Mouse (Mus musculus) embryo, embryonic 10.5 days (tissue): ENCODE measurements at regions not wholly inside any gene's neighbourhood (a gene's known extent, or its start where the extent isn't known, plus 50 kb on each side); places are given as distances from the start of the nearest gene placed in this dataset.

Source experiments
- DNase-seq: peaks from one replicate; pipeline ENCODE4 v3.0.0-alpha.2; 2015; ENCODE audit warnings: low spot score

DNA sequence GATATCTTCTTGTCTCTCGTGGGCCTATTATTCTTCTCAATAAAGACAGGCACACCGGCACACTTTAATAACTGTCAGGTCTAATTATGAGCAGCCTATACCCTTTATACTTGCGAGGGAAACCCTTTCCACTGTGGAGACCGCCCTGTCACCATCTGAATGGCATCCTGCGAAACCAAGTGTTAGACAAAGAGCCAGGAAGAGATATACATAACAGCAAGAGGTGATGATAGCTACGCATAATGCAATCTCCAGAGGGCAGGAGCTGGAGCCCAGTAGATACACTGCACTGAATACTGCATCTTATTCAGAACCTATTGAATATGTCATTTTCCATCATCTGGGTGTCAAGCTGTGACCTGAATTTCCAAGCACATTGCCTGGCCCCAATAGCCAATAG, 187.7 kb downstream of the Kit start:
- no peak for DNase-seq

DNA sequence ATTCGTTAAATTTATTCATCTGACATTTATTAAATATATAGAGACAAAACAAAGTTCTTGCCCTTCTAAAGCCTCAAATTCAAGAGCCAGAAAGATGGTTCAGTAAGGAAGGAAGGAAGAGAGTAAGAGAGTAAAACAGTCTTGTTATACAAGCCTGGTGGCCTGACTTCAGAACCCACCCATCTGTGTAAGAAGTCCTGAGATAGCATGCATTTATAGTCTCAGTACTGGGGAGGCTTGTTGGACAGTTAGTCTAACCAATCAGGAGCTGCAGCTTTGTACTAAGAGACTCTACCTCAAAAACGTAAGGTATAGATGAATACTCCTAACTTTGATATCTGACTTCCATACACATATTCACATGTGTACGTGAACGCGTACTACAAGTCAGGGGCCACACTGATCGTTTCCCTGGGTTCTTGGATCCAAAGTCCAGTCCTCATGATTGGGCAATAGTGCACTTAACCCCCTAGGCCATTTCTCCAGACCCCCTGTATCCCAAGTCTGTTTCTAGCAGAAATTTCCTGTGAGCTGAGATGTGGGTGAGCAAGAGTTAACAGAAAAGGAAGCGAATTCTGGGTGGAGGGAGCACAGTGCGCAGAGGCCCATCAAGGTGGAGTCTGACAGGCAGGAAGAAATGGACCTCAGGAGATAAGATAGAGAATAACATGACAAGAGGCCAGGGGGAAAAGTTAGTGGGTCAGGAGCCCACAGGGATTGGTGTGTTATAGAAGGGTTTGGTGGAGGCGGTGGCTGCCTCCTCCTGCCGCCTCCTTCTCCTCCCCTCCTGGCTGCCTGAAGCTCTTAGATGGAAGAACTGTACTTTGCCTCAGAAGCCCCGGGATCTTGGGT, 187.0 kb downstream of the Kit start:
- DNase-seq, result no peak

DNA sequence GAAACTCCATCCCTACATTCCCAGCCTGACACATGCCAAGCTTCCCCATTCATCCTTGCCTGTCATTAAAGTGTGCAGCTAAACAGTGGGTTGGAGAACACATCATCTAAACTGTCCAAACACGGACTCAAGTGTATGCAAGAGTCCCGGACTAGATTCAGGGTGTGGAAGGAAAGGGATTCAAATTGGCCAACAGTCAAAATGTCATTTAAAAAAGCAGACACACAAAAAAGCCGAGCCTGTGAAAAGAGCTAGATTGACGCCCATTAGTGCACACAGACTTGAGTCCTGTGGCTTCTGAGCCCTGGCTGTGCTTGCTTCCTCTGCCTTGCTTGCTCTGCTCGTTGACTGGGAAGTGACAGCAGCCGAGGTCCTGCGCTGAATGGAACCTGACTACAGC, 181.5 kb downstream of the Kit start:
- DNase-seq, result no peak

DNA sequence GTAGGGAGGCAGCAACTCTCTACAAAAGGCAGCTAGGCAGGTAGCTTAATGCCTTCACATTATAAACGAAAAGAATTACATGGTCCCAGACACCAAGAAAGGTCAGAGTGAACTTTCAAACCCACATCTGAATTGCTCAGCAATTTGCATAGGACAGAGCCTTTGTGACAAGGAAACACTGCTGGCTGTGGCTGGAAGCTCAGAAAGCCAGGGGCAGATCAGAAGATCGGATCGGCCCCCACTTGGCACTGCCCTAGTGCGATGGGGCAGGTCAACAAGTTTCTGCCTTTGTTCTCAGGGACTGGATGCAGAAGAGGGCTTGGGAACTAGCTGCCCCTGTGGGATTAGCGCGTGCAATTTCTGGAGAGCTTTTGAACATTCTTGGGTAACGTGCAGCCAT, 179.6 kb downstream of the Kit start:
- DNase-seq, result peak; percentile 27

DNA sequence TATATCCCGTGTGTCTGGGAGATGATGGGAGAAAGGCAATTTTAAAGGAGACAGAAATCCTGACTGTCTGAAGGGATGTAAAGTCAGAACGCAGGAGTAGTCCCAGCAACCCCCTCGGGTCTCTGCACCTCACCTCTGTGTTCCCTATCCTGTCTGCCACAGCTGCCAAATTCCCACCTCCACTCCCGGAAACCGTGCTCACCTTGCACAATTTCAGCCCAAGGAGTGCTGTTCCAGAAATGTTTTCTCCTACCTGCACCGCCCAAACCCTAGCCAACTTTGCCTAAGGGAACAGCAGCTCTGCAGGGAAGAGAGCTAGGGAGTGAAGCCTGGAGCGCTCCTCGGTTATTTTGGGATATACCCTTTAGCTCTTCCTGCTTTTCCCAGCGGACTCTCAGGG, 170.6 kb downstream of the Kit start:
- no peak for DNase-seq

DNA sequence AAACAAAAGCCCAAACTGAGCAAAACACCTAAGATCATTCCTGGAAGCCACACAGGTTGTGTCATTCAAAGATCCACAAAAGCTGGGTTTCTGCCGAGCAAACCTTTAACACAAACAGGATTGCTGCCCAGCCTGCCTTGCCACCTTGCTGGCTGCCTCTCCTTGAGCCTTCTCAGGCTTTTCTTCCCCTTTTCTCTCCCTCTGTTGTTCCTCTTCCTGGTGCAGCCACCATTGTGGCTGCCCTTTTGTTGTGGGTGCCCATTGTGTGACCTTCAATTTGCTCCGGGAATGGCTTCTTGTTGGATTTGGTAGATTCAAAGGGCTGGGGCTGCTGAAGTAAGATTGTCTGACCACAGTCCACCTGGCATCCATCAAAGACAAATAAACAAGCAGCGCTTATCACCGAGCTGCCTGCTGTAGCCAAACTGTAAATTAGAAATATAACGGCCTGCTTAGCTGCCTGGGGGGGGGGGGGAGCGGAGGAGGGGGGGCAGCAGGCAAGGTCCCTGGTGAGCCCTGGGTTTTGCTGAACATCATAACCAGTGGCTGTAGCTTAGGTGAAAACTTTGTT, 169.8 kb downstream of the Kit start:
- peak; percentile 26 for DNase-seq

DNA sequence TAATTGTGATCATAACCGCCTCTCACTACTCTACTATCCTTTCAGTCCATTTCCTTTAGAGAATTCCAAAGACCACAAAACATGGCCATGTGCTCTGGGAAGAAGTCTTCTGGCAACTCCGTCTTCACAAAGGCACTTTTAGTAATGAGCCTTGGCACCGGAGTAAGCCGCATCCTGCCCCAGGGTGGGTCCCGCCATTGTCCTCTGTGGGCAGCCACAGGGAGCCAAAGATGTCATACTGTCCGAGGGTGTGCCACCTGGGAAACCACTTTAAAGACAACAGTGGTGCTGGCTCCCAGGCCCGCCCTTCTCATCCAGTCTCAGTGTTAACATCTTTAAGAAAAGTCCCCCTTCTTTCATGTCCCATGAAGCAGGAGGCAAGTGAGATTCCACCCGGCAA, 164.6 kb downstream of the Kit start:
- DNase-seq, result no peak

DNA sequence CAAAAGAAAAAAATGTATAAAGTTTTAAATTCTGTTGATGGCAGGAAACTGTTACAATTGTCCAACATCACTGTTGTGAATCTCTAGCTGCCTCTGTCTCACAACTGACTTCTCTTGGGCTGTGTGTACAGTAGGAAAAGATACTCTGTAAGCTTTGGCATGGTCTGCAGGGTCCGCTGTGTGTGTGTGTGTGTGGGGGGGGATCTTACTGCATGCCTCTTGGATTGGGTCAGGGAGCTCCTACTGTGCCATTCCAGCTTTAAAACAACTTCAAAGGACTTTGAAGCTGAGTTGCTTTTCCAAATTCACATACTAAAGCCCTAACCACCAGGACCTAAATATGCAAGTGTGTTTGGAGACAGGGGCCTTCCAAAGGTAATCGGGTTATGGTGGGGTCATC, 163.7 kb downstream of the Kit start:
- DNase-seq, result no peak

DNA sequence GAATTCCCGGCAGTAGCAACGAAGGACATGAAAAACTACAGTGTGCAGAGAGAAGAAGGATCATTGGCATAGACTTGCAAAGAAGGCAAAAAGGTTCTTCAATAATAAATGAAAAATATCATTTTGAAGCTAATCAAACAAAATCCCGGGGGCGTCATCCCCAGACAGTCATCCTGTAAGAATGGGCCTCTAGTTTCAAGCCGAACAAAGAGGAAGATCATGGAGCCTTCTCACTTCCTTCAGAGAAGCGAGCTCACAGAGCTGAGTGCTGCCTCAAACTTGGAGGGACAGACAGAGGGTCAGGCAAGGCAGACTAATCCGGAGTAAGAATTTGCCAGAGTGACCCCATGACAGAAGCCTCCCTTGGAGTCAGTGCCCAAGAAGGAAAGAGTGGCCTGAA, 163.0 kb downstream of the Kit start:
- DNase-seq, result no peak

DNA sequence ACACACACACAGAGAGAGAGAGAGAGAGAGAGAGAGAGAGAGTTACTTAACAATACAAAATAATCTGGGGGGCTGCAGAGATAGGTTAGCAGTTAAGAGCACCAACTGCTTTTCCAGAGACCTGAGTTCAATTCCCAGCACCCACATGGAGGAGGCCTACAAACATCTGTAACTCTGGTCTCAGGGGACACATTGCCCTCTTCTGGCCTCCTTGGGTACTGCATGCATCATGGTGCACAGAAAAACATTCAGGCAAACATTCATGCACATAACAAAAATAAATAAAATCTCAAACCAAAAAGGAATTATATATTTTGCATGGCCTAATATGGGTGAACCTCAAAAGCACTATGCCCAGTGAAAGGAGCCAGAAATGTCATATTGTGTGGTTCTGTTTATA, 161.6 kb downstream of the Kit start:
- DNase-seq, result no peak

DNA sequence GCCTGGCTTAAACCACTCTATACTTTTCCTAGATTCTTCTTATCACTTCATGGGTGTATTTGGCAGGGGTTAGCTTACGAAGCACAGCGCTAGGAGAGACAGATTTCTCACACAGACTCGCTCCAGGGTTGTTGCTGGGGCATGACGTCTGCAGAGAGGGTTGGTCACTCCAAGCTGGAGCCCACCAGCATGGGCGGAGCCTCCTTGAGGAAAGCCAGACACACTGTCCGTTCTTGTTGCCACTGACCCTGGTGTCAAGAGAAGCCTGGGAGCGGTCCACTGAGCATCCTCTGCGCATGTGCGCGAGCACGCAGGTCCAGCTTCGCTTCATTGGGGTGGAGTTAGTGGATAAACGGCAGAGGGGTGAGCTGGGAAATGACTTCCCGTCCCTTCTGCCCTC, 159.8 kb downstream of the Kit start:
- DNase-seq, result no peak

DNA sequence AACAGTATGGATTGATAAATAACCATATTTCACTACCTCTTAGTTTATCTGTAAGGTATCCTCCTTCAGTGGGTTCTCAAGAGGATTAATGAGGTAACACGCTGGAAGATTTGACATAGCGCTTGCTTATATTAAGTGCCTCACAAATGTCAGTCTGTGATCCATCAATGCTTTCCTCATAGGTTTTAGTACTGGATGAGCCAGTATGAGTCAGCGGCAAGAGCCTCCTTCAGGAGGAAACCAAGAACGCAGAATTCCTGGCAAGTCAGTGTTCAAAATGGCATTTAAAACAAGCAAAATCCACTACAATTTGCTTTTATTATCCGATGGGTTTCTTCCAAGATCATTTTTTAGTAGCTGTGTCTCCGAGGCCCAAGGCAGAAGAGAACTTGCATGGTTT, 159.3 kb downstream of the Kit start:
- no peak for DNase-seq

DNA sequence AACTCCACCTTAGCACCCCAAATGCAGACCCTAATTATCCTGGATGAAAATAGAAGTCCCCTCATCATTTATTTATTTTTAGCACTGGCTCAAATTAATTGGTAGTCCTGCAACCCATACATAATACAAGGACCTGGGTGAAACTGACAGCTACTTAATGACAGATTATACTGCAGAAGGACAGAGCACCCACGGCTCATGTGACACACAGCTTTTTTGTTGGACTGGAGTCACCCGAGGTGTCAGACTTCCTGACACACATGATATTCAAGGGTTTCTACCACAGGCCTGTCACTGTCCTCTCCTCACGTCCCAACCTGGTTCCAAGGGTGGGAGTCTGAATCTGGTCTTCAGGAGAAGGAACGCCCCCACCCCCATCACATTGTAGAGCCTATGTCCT, 156.5 kb downstream of the Kit start:
- DNase-seq, result no peak

DNA sequence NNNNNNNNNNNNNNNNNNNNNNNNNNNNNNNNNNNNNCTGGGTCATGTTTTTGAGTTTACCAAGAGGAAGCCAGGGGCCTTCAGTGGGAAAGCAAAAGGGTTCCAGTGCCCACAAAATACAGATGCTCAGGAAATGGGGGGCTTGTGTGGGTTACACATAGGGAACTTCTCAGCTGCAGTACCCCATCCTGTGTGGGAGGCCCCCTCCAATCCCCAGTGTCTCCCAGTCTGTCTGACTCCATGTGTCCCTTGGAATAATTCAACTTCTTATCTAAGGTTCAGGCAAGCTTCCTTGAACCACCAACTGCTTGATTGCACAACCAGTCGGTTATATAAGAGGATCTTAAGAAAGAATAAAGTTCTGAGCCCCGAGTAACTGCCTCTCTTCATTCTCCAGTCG, 156.0 kb downstream of the Kit start:
- DNase-seq, result no peak

DNA sequence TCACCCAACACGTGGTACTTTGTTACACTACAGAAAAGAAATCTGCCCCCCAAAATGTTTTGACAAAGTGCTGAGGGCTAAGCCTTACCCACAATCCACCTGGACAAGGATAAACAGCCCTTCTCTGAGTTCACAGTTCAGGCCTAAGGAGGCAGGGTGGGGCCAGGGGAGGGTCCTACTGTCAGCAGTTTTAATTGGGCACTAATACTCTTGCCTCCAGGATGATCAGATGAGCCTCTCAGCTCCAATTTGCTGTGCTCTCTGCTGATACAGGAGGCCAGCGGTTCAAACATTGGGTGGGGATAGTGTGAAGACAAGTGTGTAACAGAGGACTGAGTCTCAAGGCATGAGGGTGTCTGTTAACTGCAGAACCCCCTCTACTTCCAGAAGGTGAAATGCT, 146.6 kb downstream of the Kit start:
- no peak for DNase-seq

DNA sequence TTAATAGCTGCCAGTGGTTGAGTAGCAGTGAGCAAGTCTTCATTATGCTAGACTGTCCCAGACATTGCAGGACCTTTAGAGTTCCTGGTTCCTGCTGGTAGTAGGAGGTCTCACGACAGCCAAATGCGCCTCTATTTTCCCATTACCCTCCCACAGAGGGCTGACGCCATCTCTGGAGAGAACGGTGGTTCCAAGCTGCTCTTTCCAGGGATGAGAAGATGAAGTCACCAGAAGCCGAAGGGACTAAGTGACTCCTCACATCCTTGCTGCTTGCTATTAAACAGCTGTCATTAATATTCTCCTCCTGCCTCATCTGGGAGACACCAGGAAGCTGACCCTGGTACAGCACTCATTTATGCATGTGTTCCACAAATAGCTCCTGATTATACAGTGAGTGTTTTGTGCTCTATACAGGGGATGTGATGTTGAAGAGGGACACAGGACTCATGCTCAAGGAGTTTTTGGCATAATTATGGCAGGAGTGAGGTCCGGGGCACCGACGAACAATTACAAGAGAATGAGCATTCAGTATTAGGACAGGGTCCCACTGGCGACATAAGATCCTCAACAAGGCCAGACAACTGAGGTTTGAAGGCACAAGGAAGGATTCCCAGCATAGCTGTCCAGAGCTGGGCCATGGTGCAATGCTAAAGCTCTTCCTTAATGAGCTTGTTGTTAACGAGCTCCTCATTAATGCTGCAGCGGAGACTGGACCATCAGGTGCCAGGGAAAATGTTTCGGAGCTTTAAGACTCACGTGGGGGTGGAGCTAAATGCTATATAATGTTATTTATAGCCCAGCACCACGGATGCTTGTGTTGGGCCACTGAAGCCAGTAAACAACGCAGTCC, 145.6 kb downstream of the Kit start:
- DNase-seq, result no peak

DNA sequence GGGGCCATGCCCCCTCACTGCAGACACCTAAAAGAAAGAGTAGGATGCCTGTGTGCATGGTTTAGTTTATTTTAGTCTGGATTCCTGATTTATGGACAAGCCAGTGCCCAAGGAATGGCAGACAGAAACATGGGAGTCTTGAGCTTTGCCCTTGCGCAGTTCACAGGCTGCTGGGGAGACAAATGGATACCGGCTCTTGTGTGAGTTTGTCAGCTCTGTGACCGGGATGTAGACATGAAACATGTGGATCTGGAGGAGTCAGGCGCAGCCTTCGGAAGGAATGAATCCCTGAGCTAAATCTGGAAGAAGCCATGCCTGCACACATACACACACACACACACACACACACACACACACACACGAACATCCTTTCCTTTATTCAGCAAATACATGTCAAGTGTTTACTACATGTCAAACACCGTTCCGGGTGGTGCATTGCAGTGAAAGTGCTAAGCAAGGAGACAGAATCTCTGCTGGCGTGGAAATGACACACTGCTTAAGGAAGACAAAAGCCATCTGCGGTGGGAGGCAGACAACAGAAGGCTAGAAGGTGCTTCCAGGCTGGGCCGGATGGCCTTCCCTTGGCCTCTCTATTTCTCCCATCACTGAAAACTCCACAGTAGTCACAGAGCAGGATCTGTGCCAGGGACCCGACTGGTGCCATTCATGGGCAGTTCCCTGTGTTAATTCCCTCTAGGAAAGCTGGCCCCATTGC, 144.0 kb downstream of the Kit start:
- no peak for DNase-seq
